Mouse (Mus musculus): ENCODE measurements around the gene Rptor. TPM values are rescaled to one million over a fixed set of nuclear protein-coding genes. Genes with fewer than 3 reads are reported as not detected.

Gene Rptor
- polyA plus RNA-seq, 1 experiment from 2014 or later, result 7.1 TPM

DNA sequence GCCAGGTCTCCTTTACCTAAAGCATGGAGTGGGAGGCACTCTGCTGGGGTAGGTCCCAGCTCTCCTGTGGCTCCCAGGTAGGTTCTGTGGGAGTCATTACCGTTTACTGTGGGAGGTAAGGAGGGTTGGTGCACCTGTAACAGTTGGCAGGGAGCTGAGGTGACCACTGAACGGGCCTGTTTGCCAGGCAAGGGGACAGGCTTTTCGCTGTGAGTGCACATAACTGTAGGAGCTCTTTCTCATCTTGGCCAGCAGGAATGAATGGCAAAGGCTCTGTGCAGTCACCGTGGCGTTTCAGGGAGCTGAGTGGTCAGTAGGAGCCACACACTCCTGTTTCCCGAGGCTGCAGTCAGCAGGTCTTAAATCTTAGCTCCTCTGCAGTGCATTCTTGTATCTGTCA, 72.8 kb downstream of the Rptor start:
- Histone ChIP-seq H3K9ac (ENCODE audit: low read depth, low read length) (no peak overlapping the region), H3K4me1 (replicated peaks; ENCODE audit: insufficient read depth, low read length) (peaks cover 19% of the 10 kb centered on the region), H3K27ac (no peak overlapping the region), H3K9me3 (replicated peaks; ENCODE audit: low read length) (no peaks in the 10 kb centered on the region), H3K4me3 (replicated peaks; ENCODE audit: low read depth, low read length) (no peak overlapping the region), H3K36me3 (ENCODE audit: insufficient read depth, low read length) (no peaks in the 10 kb centered on the region), H3K4me2 (ENCODE audit: low read length) (no peak overlapping the region), H3K27me3 (ENCODE audit: insufficient read depth, low read length) (no peaks in the 10 kb centered on the region)
- no peak for DNase-seq (ENCODE audit: low spot score)
- WGBS, result 37% methylated on average over 6 of the region's 6 CpGs
- TF ChIP-seq CTCF (IDR thresholded peaks at IDR 0.05; ENCODE audit: low read depth), result no peak
- ATAC-seq (replicated peaks; ENCODE audit: low FRiP score, low read depth), result no peak

DNA sequence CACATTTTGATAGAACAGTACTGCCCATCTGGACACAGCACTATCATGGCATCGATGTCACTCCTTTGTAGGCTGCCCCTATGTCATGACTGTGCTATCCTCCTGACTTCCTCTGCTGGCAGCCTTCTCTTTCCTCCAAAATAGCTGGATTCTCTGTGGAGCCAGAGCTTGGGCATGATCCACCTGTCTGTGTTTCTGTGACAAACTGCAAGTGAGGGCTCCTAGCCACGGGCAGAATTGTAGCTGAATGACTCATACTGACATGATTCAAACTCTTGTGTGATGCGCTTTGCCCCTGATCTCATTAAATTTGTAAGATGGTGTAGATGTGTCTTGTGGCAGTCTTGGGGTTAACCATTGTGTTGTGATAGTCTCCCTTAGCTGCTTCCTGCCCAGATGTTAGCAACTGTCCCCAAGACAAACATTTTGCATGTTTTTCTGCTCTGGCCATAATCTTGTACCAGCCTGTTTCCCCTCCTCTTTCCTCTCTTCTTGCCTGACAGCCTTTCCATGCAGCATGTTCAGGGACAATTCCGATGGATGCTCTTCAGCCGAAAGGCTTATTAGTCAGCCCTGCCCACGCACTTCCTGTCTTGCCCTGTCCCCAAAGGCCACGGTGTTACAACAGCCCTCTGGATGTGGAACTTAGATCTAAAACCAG, 74.2 kb downstream of the Rptor start:
- H3K4me2 ChIP-seq (ENCODE audit: low read length), result no peak overlapping the region
- no peaks in the 10 kb centered on the region for H3K9me3 ChIP-seq (replicated peaks; ENCODE audit: low read length)
- no peaks in the 10 kb centered on the region for H3K36me3 ChIP-seq (ENCODE audit: insufficient read depth, low read length)
- ATAC-seq (replicated peaks; ENCODE audit: low FRiP score, low read depth), result no peak
- no peak for DNase-seq (ENCODE audit: low spot score)
- WGBS, result 34% methylated on average over 7 of the region's 7 CpGs
- H3K27ac ChIP-seq, result no peak overlapping the region
- H3K9ac ChIP-seq (ENCODE audit: low read depth, low read length), result no peak overlapping the region
- H3K27me3 ChIP-seq (ENCODE audit: insufficient read depth, low read length), result no peaks in the 10 kb centered on the region
- TF ChIP-seq CTCF (IDR thresholded peaks at IDR 0.05; ENCODE audit: low read depth), result no peak
- no peak overlapping the region for H3K4me3 ChIP-seq (replicated peaks; ENCODE audit: low read depth, low read length)
- H3K4me1 ChIP-seq (replicated peaks; ENCODE audit: insufficient read depth, low read length), result peaks cover 19% of the 10 kb centered on the region

DNA sequence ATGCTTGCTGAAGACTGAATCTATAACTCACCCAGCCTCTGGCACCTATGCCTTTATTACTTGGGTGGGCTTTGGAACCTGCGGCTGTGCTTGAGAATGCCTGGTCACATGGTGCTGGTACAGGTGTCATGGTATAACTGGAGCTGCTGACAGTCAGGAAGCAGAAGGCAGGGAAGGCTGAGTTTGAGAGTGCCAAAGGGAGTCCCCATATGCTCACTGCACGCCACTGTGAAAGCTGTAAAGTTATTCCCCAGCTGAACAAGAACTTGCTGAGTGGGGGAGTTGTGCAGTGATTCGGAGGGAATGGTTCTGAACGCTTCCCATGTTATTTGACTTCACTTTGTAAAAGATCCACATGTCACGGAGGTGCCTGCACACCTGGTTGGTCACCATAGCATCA, 75.7 kb downstream of the Rptor start:
- Histone ChIP-seq H3K27me3 (ENCODE audit: insufficient read depth, low read length) (no peaks in the 10 kb centered on the region), H3K4me2 (ENCODE audit: low read length) (no peak overlapping the region), H3K27ac (no peak overlapping the region), H3K4me1 (replicated peaks; ENCODE audit: insufficient read depth, low read length) (peaks cover 19% of the 10 kb centered on the region), H3K9me3 (replicated peaks; ENCODE audit: low read length) (no peaks in the 10 kb centered on the region), H3K9ac (ENCODE audit: low read depth, low read length) (no peak overlapping the region), H3K36me3 (ENCODE audit: insufficient read depth, low read length) (no peaks in the 10 kb centered on the region), H3K4me3 (replicated peaks; ENCODE audit: low read depth, low read length) (no peak overlapping the region)
- DNase-seq (ENCODE audit: low spot score) (no peak), ATAC-seq (replicated peaks; ENCODE audit: low FRiP score, low read depth) (no peak)
- 72% methylated on average over 5 of the region's 5 CpGs for WGBS
- TF ChIP-seq CTCF (IDR thresholded peaks at IDR 0.05; ENCODE audit: low read depth), result no peak

DNA sequence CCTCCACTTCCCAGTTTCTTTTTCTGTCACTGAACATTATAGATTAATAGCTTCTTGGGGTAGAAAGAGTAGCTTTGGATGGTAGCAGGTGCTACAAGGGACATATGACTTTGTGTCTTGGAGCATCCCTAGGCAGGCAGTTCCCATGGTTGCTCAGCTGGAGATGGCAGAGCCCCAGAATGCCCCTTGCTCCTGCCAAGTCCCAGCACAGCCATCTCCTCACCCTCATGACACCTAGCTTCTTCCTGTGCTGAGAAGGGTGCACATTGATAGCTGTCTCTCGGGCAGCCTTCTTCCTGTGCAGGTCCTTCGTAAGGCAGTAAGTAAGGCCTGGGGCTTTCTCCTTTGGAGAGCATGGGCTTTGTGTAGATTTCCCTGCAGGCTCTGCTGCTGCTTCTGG, 78.0 kb downstream of the Rptor start:
- Histone ChIP-seq H3K27ac (no peak overlapping the region), H3K36me3 (ENCODE audit: insufficient read depth, low read length) (no peaks in the 10 kb centered on the region), H3K9ac (ENCODE audit: low read depth, low read length) (no peak overlapping the region), H3K4me2 (ENCODE audit: low read length) (no peak overlapping the region), H3K4me3 (replicated peaks; ENCODE audit: low read depth, low read length) (no peak overlapping the region), H3K9me3 (replicated peaks; ENCODE audit: low read length) (no peaks in the 10 kb centered on the region), H3K4me1 (replicated peaks; ENCODE audit: insufficient read depth, low read length) (peaks cover 27% of the 10 kb centered on the region), H3K27me3 (ENCODE audit: insufficient read depth, low read length) (no peaks in the 10 kb centered on the region)
- TF ChIP-seq CTCF (IDR thresholded peaks at IDR 0.05; ENCODE audit: low read depth), result no peak
- WGBS, result 76% methylated on average over 2 of the region's 2 CpGs
- ATAC-seq (replicated peaks; ENCODE audit: low FRiP score, low read depth) (no peak), DNase-seq (ENCODE audit: low spot score) (no peak)

DNA sequence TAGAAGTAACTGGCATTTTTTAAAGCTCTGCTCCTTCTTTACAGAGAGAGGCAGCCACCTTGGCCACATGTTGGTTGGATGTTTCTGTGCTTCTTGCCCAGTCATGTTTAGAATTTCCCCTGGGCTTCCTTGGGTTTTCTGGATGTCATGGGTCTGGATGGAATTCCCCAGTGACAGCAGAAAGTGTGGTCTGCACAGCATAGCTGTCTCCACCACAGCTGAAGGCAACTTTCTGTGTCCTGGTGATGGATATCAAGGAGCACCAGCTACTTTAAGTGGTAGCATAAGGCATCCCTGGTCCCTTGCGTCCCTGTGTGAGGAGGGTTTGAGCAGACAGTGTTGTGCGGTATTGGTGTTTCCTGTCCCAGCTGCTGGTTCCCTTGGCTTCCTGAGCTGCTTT, 79.6 kb downstream of the Rptor start:
- Histone ChIP-seq H3K36me3 (ENCODE audit: insufficient read depth, low read length) (no peaks in the 10 kb centered on the region), H3K27ac (no peak overlapping the region), H3K4me3 (replicated peaks; ENCODE audit: low read depth, low read length) (no peak overlapping the region), H3K4me2 (ENCODE audit: low read length) (no peak overlapping the region), H3K9ac (ENCODE audit: low read depth, low read length) (no peak overlapping the region), H3K27me3 (ENCODE audit: insufficient read depth, low read length) (no peaks in the 10 kb centered on the region), H3K4me1 (replicated peaks; ENCODE audit: insufficient read depth, low read length) (peaks cover 15% of the 10 kb centered on the region; the same call in 1 of the 2 replicates), H3K9me3 (replicated peaks; ENCODE audit: low read length) (no peaks in the 10 kb centered on the region)
- no peak for TF ChIP-seq CTCF (IDR thresholded peaks at IDR 0.05; ENCODE audit: low read depth)
- no peak for DNase-seq (ENCODE audit: low spot score)
- ATAC-seq (replicated peaks; ENCODE audit: low FRiP score, low read depth), result no peak
- 81% methylated on average over 2 of the region's 2 CpGs for WGBS

DNA sequence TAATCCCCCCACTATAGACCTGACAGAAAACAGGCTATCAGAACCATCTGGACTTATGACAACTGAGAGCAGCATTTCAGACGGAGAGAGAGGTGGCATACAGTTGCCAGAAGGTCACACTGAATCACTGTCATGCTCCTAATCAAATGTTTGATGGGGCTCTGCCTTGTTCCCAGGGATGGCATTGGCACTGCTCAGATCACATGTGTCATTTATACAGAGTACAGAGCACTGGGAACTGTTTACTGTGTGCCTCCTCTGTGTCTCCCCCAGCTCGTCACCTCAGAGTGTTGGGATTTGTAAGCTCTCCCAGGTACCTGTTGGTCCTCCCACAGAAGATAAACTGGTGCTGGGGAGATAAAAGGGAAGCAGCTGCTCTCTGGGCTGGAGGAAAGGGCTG, 81.1 kb downstream of the Rptor start:
- TF ChIP-seq CTCF (IDR thresholded peaks at IDR 0.05; ENCODE audit: low read depth), result no peak
- H3K4me2 ChIP-seq (ENCODE audit: low read length), result no peak overlapping the region
- no peak overlapping the region for H3K27ac ChIP-seq
- peaks cover 10% of the 10 kb centered on the region; the same call in 1 of the 2 replicates for H3K4me1 ChIP-seq (replicated peaks; ENCODE audit: insufficient read depth, low read length)
- DNase-seq (ENCODE audit: low spot score) (no peak), ATAC-seq (replicated peaks; ENCODE audit: low FRiP score, low read depth) (no peak)
- H3K9me3 ChIP-seq (replicated peaks; ENCODE audit: low read length), result no peaks in the 10 kb centered on the region
- no peaks in the 10 kb centered on the region for H3K36me3 ChIP-seq (ENCODE audit: insufficient read depth, low read length)
- WGBS, result 68% methylated on average over 2 of the region's 2 CpGs
- H3K27me3 ChIP-seq (ENCODE audit: insufficient read depth, low read length), result no peaks in the 10 kb centered on the region
- H3K9ac ChIP-seq (ENCODE audit: low read depth, low read length), result no peak overlapping the region
- no peak overlapping the region for H3K4me3 ChIP-seq (replicated peaks; ENCODE audit: low read depth, low read length)

DNA sequence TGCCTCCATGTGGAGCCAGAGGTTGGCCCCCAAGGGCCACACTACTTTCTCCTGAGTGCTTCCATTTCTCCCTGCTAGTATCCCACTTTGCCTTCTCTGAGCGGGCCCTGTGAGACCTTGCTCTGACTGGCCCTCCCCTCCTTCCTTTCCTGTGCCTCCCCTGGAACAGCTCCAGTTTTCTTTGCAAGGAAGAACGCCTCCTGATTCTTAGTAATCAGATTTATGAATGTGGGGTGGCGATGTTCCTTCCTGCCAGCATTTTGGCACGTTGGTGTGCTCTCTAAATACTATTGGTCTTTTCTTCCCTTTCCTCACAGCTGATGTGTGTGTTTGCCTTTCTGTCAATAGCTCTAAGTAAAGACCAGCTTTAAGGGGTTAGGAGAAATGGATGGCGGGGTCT, 82.8 kb downstream of the Rptor start:
- H3K36me3 ChIP-seq (ENCODE audit: insufficient read depth, low read length), result no peaks in the 10 kb centered on the region
- DNase-seq (ENCODE audit: low spot score) (peak; percentile 80), ATAC-seq (replicated peaks; ENCODE audit: low FRiP score, low read depth) (no peak)
- WGBS, result 25% methylated on average over 5 of the region's 5 CpGs
- H3K9me3 ChIP-seq (replicated peaks; ENCODE audit: low read length), result no peaks in the 10 kb centered on the region
- H3K27ac ChIP-seq, result no peak overlapping the region
- H3K27me3 ChIP-seq (ENCODE audit: insufficient read depth, low read length), result no peaks in the 10 kb centered on the region
- peaks cover 10% of the 10 kb centered on the region; the same call in 1 of the 2 replicates for H3K4me1 ChIP-seq (replicated peaks; ENCODE audit: insufficient read depth, low read length)
- no peak overlapping the region for H3K4me3 ChIP-seq (replicated peaks; ENCODE audit: low read depth, low read length)
- TF ChIP-seq CTCF (IDR thresholded peaks at IDR 0.05; ENCODE audit: low read depth), result no peak
- no peak overlapping the region for H3K4me2 ChIP-seq (ENCODE audit: low read length)
- no peak overlapping the region for H3K9ac ChIP-seq (ENCODE audit: low read depth, low read length)

Data from kidney, postnatal 0 days (tissue).